Mouse (Mus musculus) heart, adult 2 months (tissue): ENCODE results near the gene Dhh. TPM values are rescaled to one million over a fixed set of nuclear protein-coding genes. Genes with fewer than 3 reads are reported as not detected.

Experiments used
- DNase-seq, 2 experiments: peaks; one replicate each; pipeline ENCODE4 v3.0.0; 2021
- H3K27ac ChIP-seq: fragments of 200-600 bp; 2 replicates; pipeline ENCODE4 v1.8.1; 2022
- H3K27me3 ChIP-seq: fragments of 200-500 bp; 2 replicates; pipeline ENCODE4 v1.6.1; 2012; ENCODE audit warnings: mild to moderate bottlenecking, low read length, inconsistent platforms, mixed read lengths; ENCODE audit not compliant: control insufficient read depth, insufficient read depth
- H3K36me3 ChIP-seq: fragments of 200-500 bp; 2 replicates; pipeline ENCODE4 v1.6.1; 2012; ENCODE audit warnings: low read length, inconsistent platforms; ENCODE audit not compliant: control insufficient read depth, insufficient read depth
- H3K4me1 ChIP-seq: fragments of 200-500 bp; 2 replicates; pipeline ENCODE4 v1.6.1; 2011; ENCODE audit warnings: low read length; ENCODE audit not compliant: control insufficient read depth, insufficient read depth
- H3K4me3 ChIP-seq: fragments of 200-600 bp; 2 replicates; pipeline ENCODE4 v1.8.1; 2022
- H3K79me2 ChIP-seq: fragments of 200-500 bp; replicated peaks from 2 replicates; pipeline ENCODE4 v1.6.1; 2012; ENCODE audit warnings: mild to moderate bottlenecking, inconsistent platforms, low read length, moderate library complexity, mixed read lengths; ENCODE audit not compliant: control insufficient read depth, insufficient read depth
- H3K9ac ChIP-seq: fragments of 200-500 bp; 2 replicates; pipeline ENCODE4 v1.6.1; 2012; ENCODE audit warnings: low read depth, mild to moderate bottlenecking, control low read depth, inconsistent platforms, low read length, mixed read lengths
- CTCF ChIP-seq: fragments of 200-600 bp; IDR thresholded peaks from 2 replicates; pipeline ENCODE4 v1.8.1; 2022; ENCODE audit warnings: antibody characterized with exemption, mild to moderate bottlenecking, moderate library complexity
- EP300 ChIP-seq: fragments of 200-500 bp; IDR thresholded peaks from 2 replicates; pipeline ENCODE4 v1.6.1; 2011; ENCODE audit warnings: low read depth, low read length, control low read depth; ENCODE audit not compliant: insufficient read depth
- POLR2A ChIP-seq: fragments of 200-500 bp; IDR thresholded peaks from 2 replicates; pipeline ENCODE4 v1.6.1; 2011; ENCODE audit warnings: mild to moderate bottlenecking, low read depth, low read length, control low read depth; ENCODE audit not compliant: insufficient read depth
- WGBS: fragments of 180-500 bp; shearing (Covaris S2); methylation state at CpG from one replicate; pipeline ENCODE4 v1.1.7; 2018; 5-methylcytosine and 5-hydroxymethylcytosine counted together
- intact Hi-C: fragments of 180-260 bp; cut with DNase I; formaldehyde crosslinking; loops from one replicate; pipeline ENCODE4 v1.15.1; 2025
- polyA plus RNA-seq: library from polyadenylated mRNA; depleted of rRNA; stranded (reverse); fragments of >200 nt; gene quantifications from 2 replicates; pipeline ENCODE4 v1.2.3, GENCODE M21; 2012
- total RNA-seq, 2 experiments: library from RNA; stranded (reverse); gene quantifications; 2 replicates each; pipeline ENCODE4 v1.2.3; 2021

Gene Dhh
- total and polyA plus RNA-seq, 3 experiments = 0.73 to 1.5 (median 0.94) TPM

DNA sequence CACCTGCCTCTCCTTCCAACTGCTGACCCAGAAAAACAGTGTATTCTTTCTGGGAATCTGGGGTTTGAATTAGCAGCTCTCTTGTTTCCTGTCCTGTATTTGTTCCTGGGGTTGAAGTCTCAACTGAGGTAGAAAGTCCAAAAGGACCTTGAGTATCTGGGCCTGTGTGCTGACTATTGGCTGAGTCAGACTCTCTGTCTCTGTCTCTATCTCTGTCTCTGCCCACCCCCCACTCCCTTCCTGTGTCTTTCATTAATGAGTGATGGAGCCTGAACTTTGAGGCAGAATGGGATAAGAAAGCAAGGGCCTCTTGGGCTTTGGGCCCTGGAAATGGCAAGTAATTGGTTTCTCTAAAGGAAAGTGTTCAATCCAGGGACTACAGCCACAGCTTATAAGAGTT is 14.7 kb downstream of the Dhh start:
- H3K9ac ChIP-seq = no peak overlapping the region
- H3K79me2 ChIP-seq = no peaks in the 10 kb centered on the region
- no peaks in the 10 kb centered on the region for H3K36me3 ChIP-seq
- DNase-seq = no peak
- no peaks in the 10 kb centered on the region for H3K27me3 ChIP-seq
- peaks cover 2% of the 10 kb centered on the region; the same call in 1 of the 2 replicates for H3K4me1 ChIP-seq
- no peak overlapping the region for H3K4me3 ChIP-seq
- intact Hi-C loops = loop anchor here (5.0 kb wide), 1 partner anchor 34 kb away; the partner anchor contains the start of gene Lmbr1l
- H3K27ac ChIP-seq = no peak overlapping the region
- no peak for TF ChIP-seq EP300
- no peak for TF ChIP-seq POLR2A
- TF ChIP-seq CTCF = no peak

DNA sequence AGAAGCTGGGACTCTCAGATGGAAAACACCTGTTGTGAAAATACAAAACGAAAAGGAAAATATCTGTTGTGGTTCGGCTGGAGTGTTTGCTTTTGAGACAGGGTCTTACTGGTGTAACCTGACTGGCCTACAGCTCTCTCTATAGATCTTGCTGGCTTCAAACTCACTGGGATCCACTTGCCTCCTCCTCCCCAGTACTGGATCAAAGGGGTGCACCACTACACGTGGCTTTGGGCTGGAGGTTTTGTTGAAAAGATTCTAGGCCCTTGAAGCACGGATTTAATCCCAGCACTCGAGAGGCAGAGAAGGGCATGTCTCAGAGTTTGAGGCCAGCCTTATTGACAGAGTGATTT is 16.7 kb downstream of the Dhh start:
- WGBS = 27% methylated on average over 5 of the region's 5 CpGs
- H3K4me3 ChIP-seq = peak overlapping the region; percentile 84; the same call in 1 of the 2 replicates
- no peak for DNase-seq
- no peaks in the 10 kb centered on the region for H3K36me3 ChIP-seq
- intact Hi-C loops = loop anchor here (5.0 kb wide), 1 partner anchor 36 kb away; the partner anchor contains the start of gene Lmbr1l
- no peaks in the 10 kb centered on the region for H3K27me3 ChIP-seq
- H3K4me1 ChIP-seq = peaks cover 2% of the 10 kb centered on the region; the same call in 1 of the 2 replicates
- no peaks in the 10 kb centered on the region for H3K79me2 ChIP-seq
- peak overlapping the region; percentile 21; the same call in 1 of the 2 replicates for H3K27ac ChIP-seq
- no peak overlapping the region for H3K9ac ChIP-seq
- TF ChIP-seq POLR2A = no peak

DNA sequence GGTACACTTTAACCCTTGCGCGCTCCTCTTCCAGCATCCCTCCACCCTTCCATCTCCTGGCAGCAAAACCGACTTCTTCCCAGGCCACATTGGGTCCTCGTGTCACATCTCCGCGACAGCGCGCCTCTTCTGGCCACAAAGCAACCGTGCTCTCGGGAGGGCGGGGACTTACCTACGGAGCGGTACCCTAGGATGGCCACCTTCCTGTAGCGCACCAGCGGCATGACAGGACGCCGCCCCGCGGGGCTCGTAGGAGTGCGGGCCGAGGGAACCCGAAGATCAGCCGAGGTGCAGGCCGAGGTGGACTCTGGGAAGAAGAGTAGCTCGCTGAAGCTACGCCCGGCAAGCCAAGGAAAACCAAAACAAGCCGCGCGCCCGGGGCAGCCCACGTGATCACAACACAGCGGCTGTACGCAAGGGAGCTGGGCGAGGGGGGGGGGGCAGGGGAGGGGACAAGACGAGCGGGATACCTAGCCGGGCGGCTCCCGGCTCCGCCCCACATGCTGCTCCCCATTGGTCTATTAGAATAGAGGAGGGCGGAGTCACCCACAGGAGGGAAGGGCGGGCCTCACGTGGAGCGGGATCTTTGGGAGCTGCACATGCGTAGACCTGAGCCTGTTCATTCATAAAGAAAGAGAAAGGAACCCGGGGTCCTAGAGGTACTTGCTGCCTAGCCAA is 17.2 kb downstream of the Dhh start:
- no peaks in the 10 kb centered on the region for H3K79me2 ChIP-seq
- H3K4me1 ChIP-seq = peaks cover 2% of the 10 kb centered on the region; the same call in 1 of the 2 replicates
- H3K36me3 ChIP-seq = no peaks in the 10 kb centered on the region
- intact Hi-C loops = loop anchor here (5.0 kb wide), 1 partner anchor 36 kb away; the partner anchor contains the start of gene Lmbr1l
- H3K9ac ChIP-seq = peak overlapping the region; percentile 94
- peak; percentile 86 to 94 for DNase-seq
- peak; percentile 52 for TF ChIP-seq CTCF
- no peak for TF ChIP-seq EP300
- TF ChIP-seq POLR2A = peak; percentile 58
- peak overlapping the region; percentile 84 for H3K4me3 ChIP-seq
- under 1% methylated on average over 46 of the region's 48 CpGs for WGBS
- H3K27ac ChIP-seq = peak overlapping the region; percentile 76
- no peaks in the 10 kb centered on the region for H3K27me3 ChIP-seq

DNA sequence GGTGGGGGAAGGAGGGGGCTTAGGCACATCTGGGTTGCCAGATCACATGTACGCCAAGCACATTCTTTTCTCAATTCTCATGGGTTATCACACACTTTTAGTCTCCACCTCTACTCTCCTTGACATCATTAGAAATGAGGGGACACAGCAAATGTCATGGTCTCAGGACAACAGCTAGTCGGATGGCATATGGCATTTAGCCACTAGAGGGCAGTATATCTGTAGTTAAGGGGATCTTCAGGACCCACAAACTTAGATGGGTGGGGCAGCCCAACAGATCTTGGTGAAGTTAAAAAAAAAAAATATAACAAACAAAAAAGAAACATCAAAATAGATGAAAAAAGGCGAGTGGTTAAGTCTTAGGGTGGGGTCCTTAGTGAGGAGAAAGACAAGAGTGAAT is 21.0 kb downstream of the Dhh start:
- Histone ChIP-seq H3K4me3 (no peak overlapping the region), H3K79me2 (no peaks in the 10 kb centered on the region), H3K9ac (no peak overlapping the region), H3K27me3 (no peaks in the 10 kb centered on the region), H3K36me3 (no peaks in the 10 kb centered on the region), H3K27ac (no peak overlapping the region), H3K4me1 (peaks cover 2% of the 10 kb centered on the region; the same call in 1 of the 2 replicates)
- TF ChIP-seq EP300 (no peak), CTCF (peak; percentile 92)
- peak; percentile 22 to 51 for DNase-seq
- intact Hi-C loops = loop anchor here (1.0 kb wide), 2 partner anchors 51 to 116 kb away; no protein-coding TSS in a partner anchor
- 7% methylated on average over 3 of the region's 3 CpGs for WGBS

DNA sequence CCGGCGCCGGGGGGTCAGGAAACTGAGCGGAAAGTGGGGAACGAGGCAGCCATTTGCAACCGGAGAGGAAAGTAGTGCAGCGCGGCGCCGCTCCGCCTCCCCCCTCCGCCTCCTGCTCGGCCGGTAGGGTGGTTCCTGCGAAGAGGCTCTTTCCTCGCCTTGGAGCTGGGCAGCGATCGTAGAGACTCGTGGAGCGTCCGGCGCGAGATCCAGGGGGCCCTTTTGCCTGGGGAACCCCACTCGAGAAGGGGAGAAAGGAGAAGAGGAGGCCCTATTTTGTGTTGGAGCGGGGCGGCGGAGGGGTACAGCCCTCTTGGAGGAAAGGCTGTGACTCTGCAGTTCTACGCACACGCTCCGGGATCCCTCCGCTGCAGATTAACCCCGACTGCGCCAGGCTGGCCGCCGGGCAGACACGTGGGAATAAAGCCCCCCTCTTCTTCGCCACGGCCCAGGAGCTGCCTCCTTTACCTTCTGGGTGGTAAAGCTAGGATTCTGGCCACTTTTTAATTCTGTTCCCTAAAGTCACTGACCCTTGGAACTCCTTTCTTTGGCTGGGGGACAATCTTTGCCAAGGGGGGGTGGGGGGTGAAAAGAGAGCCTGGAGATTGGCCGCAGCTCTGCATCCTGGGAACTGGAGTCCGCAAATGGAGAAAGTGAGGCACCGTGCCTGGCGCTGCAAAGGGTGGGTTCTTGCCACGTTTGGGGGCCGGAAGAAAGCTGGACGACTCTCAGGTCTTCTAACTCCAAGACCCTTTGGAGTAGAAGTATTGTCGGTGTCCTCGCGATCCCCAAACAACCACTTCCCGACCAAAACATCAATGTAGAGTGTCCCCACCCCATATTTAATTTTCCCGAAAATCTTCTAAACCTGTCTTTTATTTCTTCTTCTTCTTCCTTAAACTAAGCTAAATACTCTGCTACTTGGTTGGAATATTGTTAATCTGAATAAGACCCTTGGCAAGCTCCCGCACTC is 26.1 kb downstream of the Dhh start:
- peaks cover 8% of the 10 kb centered on the region; the same call in 1 of the 2 replicates for H3K79me2 ChIP-seq
- DNase-seq = peak; percentile 93 to 95
- peak overlapping the region; percentile 100 for H3K27ac ChIP-seq
- H3K4me1 ChIP-seq = peaks cover 13% of the 10 kb centered on the region
- intact Hi-C loops = loop anchor here (2.0 kb wide), 1 partner anchor 41 kb away; the partner anchor contains the start of gene Prkag1
- peak overlapping the region; percentile 99 for H3K4me3 ChIP-seq
- TF ChIP-seq CTCF = peak; percentile 52
- TF ChIP-seq EP300 = peak; percentile 85; the same call in 1 of the 2 replicates
- TF ChIP-seq POLR2A = peak; percentile 45; the same call in 1 of the 2 replicates
- WGBS = 2% methylated on average over 45 of the region's 51 CpGs
- H3K9ac ChIP-seq = peak overlapping the region; percentile 97
- H3K36me3 ChIP-seq = no peaks in the 10 kb centered on the region; the same call in 1 of the 2 replicates
- no peaks in the 10 kb centered on the region for H3K27me3 ChIP-seq
